Mouse (Mus musculus): ENCODE results near the gene Mrpl24.

GRCm38 (mm10) chr3:87951946-87952345 lies 32.6 kb downstream of the Mrpl24 start:
- TF ChIP-seq POLR2A (IDR thresholded peaks at IDR 0.05; ENCODE audit: low read depth, low read length) (no peak), CTCF (conservative IDR thresholded peaks at IDR 0.05; ENCODE audit: insufficient read depth, insufficient read length, low read depth, low read length) (no peak)

Data from kidney, adult 2 months (tissue).